Mouse (Mus musculus) heart, embryonic 15.5 days (tissue): ENCODE measurements around the gene Wipi1. TPM values are rescaled to one million over a fixed set of nuclear protein-coding genes. Genes with fewer than 3 reads are reported as not detected.

Experiments used
- ATAC-seq: fragments of 200-750 bp; cut with Nextera tagmentation; replicated peaks from 2 replicates; pipeline ENCODE4 v1.8.0; 2017; ENCODE audit warnings: low read depth, moderate TSS enrichment; ENCODE audit not compliant: insufficient number of reproducible peaks, insufficient read depth, low FRiP score
- H3K27ac ChIP-seq: fragments of 300-500 bp; sonication (generic); 2 replicates; pipeline ENCODE4 v1.5.1; 2015; ENCODE audit warnings: mild to moderate bottlenecking, inconsistent platforms
- H3K27me3 ChIP-seq: fragments of 300-500 bp; sonication (generic); 2 replicates; pipeline ENCODE4 v1.6.1; 2015; ENCODE audit warnings: inconsistent platforms
- H3K36me3 ChIP-seq: fragments of 300-500 bp; sonication (generic); 2 replicates; pipeline ENCODE4 v1.6.1; 2015; ENCODE audit warnings: mild to moderate bottlenecking, inconsistent platforms
- H3K4me1 ChIP-seq: fragments of 300-500 bp; sonication (generic); replicated peaks from 2 replicates; pipeline ENCODE4 v1.6.1; 2015; ENCODE audit warnings: inconsistent platforms
- H3K4me2 ChIP-seq: fragments of 300-500 bp; sonication (generic); 2 replicates; pipeline ENCODE4 v1.6.1; 2015; ENCODE audit warnings: inconsistent platforms, mild to moderate bottlenecking, moderate library complexity
- H3K4me3 ChIP-seq: fragments of 300-500 bp; sonication (generic); 2 replicates; pipeline ENCODE4 v1.5.1; 2015; ENCODE audit warnings: mild to moderate bottlenecking, inconsistent platforms
- H3K9ac ChIP-seq: fragments of 300-500 bp; sonication (generic); 2 replicates; pipeline ENCODE4 v1.6.1; 2015; ENCODE audit warnings: mild to moderate bottlenecking, inconsistent platforms
- H3K9me3 ChIP-seq: fragments of 300-500 bp; sonication (generic); replicated peaks from 2 replicates; pipeline ENCODE4 v1.6.1; 2016; ENCODE audit warnings: inconsistent platforms
- WGBS: fragments of 180-500 bp; shearing (Covaris S2); methylation state at CpG from one replicate; pipeline ENCODE4 v1.1.7; 2015; ENCODE audit warnings: mixed read lengths; 5-methylcytosine and 5-hydroxymethylcytosine counted together
- polyA plus RNA-seq: library from polyadenylated mRNA; unstranded; fragments of >200 nt; fragmentation: Nextera tagmentation; extraction: Ambion mirVana; gene quantifications from 2 replicates; pipeline ENCODE4 v1.2.1, GENCODE M21; 2015

The Wipi1 gene
- polyA plus RNA-seq, 1 experiment from 2014 or later = 50.9 TPM

DNA sequence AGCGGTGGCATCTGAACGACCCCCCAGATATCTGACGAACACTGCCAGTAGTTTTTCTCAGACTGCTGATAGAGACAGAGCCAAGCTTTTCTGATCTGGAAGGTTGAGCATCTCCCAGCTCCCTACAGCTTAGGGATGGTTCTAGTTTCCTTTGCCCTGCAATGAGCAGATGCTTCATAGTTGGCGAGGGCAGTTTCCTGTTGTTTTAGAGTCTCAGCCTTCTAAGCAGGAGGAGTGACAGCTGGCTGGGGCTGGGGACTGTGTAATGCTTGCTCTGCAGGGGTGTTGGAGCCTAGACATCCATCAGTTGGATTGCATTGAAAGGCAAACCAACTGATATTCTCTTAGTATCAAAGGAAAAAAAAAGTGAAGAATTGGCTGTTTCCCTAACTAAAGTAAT lies 81.7 kb downstream of the Wipi1 start:
- 64% methylated on average over 4 of the region's 4 CpGs for WGBS
- ATAC-seq = no peak

DNA sequence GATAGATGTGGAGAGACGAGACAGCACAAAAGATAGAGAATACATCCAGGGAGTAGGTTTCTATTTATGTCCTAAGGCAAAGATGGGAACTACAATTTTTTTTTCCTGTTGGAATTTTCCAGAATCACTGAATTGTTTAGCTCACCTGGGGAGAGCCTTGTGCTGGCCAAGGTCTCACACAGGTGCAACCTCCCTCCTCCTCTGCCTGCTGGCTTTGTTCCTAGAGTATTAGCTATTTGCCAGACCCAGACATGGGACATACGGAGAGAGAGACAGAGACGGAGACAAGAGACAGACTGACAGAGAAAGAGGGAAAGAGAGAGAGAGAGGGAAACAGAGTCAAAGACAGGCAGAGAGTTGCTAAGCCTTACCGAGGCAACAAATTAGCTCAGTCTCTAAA lies 86.2 kb downstream of the Wipi1 start:
- Histone ChIP-seq H3K9ac (no peak overlapping the region), H3K4me2 (no peak overlapping the region), H3K36me3 (no peaks in the 10 kb centered on the region), H3K27ac (no peak overlapping the region), H3K27me3 (no peaks in the 10 kb centered on the region), H3K9me3 (no peaks in the 10 kb centered on the region), H3K4me3 (no peak overlapping the region), H3K4me1 (no peaks in the 10 kb centered on the region)
- no peak for ATAC-seq
- WGBS = 83% methylated on average over 4 of the region's 4 CpGs

More for the DNA sequence above, 81.7 kb downstream of the Wipi1 start:
- Histone ChIP-seq H3K9ac (no peak overlapping the region), H3K27me3 (no peaks in the 10 kb centered on the region), H3K4me3 (no peak overlapping the region), H3K4me2 (no peak overlapping the region), H3K36me3 (no peaks in the 10 kb centered on the region), H3K4me1 (no peaks in the 10 kb centered on the region), H3K9me3 (no peaks in the 10 kb centered on the region), H3K27ac (no peak overlapping the region)

DNA sequence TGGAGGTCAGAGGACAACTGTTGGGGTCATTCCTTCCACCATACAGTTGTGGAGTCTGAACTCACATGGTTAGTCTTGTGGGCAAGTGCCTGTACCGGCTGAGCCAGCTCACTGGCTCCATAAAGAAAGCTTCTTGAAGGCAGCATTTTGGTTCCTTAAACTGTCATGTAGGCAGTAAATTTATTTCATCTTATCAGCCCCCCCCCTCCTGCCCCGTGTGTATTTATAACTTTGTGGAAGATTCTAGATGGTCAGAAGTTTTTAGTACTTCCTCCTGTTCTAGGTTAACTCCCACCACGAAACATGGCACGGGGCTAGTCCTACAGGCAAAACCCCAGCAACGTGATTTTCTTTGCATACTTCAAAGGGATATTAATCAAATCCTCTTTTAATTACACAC lies 86.9 kb downstream of the Wipi1 start:
- Histone ChIP-seq H3K27ac (no peak overlapping the region), H3K9me3 (no peaks in the 10 kb centered on the region), H3K4me1 (no peaks in the 10 kb centered on the region), H3K36me3 (no peaks in the 10 kb centered on the region), H3K4me2 (no peak overlapping the region), H3K4me3 (no peak overlapping the region), H3K27me3 (no peaks in the 10 kb centered on the region), H3K9ac (no peak overlapping the region)
- no peak for ATAC-seq
- WGBS = 72% methylated on average over 5 of the region's 5 CpGs

Other genes with a start within 250 kb of the Wipi1 start
- gene Gna13, start 249.1 kb downstream of the Wipi1 start, polyA plus RNA-seq = 19.3 and 19.9 TPM in 2 replicates
- 0.05 TPM in 1 of 2 replicates, not detected in the other for gene 9930022D16Rik, start 198.1 kb downstream of the Wipi1 start, polyA plus RNA-seq
- 33.0 and 36.2 TPM in 2 replicates for gene Amz2, start 186.0 kb downstream of the Wipi1 start, polyA plus RNA-seq
- 2.7 and 3.6 TPM in 2 replicates for gene Arsg, start 138.6 kb downstream of the Wipi1 start, polyA plus RNA-seq
- 6.0 and 7.4 TPM in 2 replicates for gene Slc16a6, start 138.4 kb downstream of the Wipi1 start, polyA plus RNA-seq
- 426 and 427 TPM in 2 replicates for gene Prkar1a, start 37.4 kb upstream of the Wipi1 start, polyA plus RNA-seq
- 3.7 and 4.0 TPM in 2 replicates for gene Fam20a, start 110.3 kb upstream of the Wipi1 start, polyA plus RNA-seq
- not detected in 2 replicates for gene 1700012B07Rik, start 216.1 kb upstream of the Wipi1 start, polyA plus RNA-seq